Mouse (Mus musculus) MEL (cell line): ENCODE measurements at regions not wholly inside any gene's neighbourhood (a gene's known extent, or its start where the extent isn't known, plus 50 kb on each side); places are given as distances from the start of the nearest gene placed in this dataset.

Experiments used
- DNase-seq: peaks from one replicate; pipeline ENCODE4 v3.0.0; 2011; ENCODE audit warnings: low read depth, low spot score
- H3K27ac ChIP-seq: 2 replicates; pipeline ENCODE4 v1.5.1; 2012; ENCODE audit warnings: low read depth, mild to moderate bottlenecking, control low read depth, low read length, moderate library complexity; ENCODE audit not compliant: control insufficient read depth
- H3K27me3 ChIP-seq, 2 experiments: fragments of 150-350 bp in 1 of 2; sonication (generic) in 1 of 2; 2 replicates each; pipeline ENCODE4 v1.6.1; 2012; ENCODE audit warnings: low read length in 2 of 2, mild to moderate bottlenecking in 2 of 2, improper control_type of control experiment in 1 of 2, moderate library complexity in 1 of 2; ENCODE audit not compliant: insufficient read depth in 2 of 2, control insufficient read depth in 1 of 2
- H3K36me3 ChIP-seq, 2 experiments: 2 replicates each; pipeline ENCODE4 v1.6.1; 2012 to 2014; ENCODE audit warnings: low read length in 2 of 2, improper control_type of control experiment in 1 of 2, inconsistent platforms in 1 of 2, mild to moderate bottlenecking in 1 of 2; ENCODE audit not compliant: insufficient read depth in 2 of 2, control insufficient read depth in 1 of 2
- H3K4me1 ChIP-seq, 2 experiments: fragments of 150-350 bp in 1 of 2; sonication (generic) in 1 of 2; 2 replicates each; pipeline ENCODE4 v1.6.1; 2012; ENCODE audit warnings: low read length in 2 of 2, improper control_type of control experiment in 1 of 2, mild to moderate bottlenecking in 1 of 2; ENCODE audit not compliant: insufficient read depth in 2 of 2, control insufficient read depth in 1 of 2
- H3K4me3 ChIP-seq, 2 experiments: fragments of 150-350 bp in 1 of 2; sonication (generic) in 1 of 2; 2 replicates each; pipeline ENCODE4 v1.5.1; 2012; ENCODE audit warnings: low read depth in 2 of 2, low read length in 2 of 2, mild to moderate bottlenecking in 2 of 2, moderate library complexity in 2 of 2, control low read depth in 1 of 2, improper control_type of control experiment in 1 of 2; ENCODE audit not compliant: control insufficient read depth in 1 of 2, insufficient read depth in 1 of 2
- H3K79me2 ChIP-seq: 2 replicates; pipeline ENCODE4 v1.6.1; 2012; ENCODE audit warnings: mild to moderate bottlenecking, low read length, moderate library complexity; ENCODE audit not compliant: control insufficient read depth, poor library complexity, insufficient read depth
- H3K9ac ChIP-seq: 2 replicates; pipeline ENCODE4 v1.6.1; 2012; ENCODE audit warnings: low read depth, mild to moderate bottlenecking, control low read depth, low read length, moderate library complexity; ENCODE audit not compliant: control insufficient read depth, poor library complexity, severe bottlenecking
- H3K9me3 ChIP-seq: fragments of 150-350 bp; sonication (generic); replicated peaks from 2 replicates; pipeline ENCODE4 v1.6.1; 2012; ENCODE audit warnings: mild to moderate bottlenecking, low read length, improper control_type of control experiment, moderate library complexity; ENCODE audit not compliant: insufficient read depth
- BHLHE40 ChIP-seq: IDR thresholded peaks from 2 replicates; pipeline ENCODE4 v1.6.1; 2012; ENCODE audit warnings: low read depth, mild to moderate bottlenecking, inconsistent platforms, low read length, improper control_type of control experiment, borderline replicate concordance
- CHD2 ChIP-seq: IDR thresholded peaks from 2 replicates; pipeline ENCODE4 v1.6.1; 2011; ENCODE audit warnings: low read length, improper control_type of control experiment
- CTCF ChIP-seq, 3 experiments: IDR thresholded peaks in 2 of 3; conservative IDR thresholded peaks in 1 of 3; 2 replicates each; pipeline ENCODE4 v1.5.1; 2011 to 2012; ENCODE audit warnings: low read length in 3 of 3, low read depth in 2 of 3, mild to moderate bottlenecking in 2 of 3, improper control_type of control experiment in 1 of 3, inconsistent platforms in 1 of 3, mixed read lengths in 1 of 3, moderate library complexity in 1 of 3; ENCODE audit not compliant: control insufficient read depth in 1 of 3, insufficient read depth in 1 of 3, poor library complexity in 1 of 3, severe bottlenecking in 1 of 3
- E2F4 ChIP-seq: IDR thresholded peaks from 2 replicates; pipeline ENCODE4 v1.6.1; 2011; ENCODE audit warnings: low read depth, low read length, improper control_type of control experiment, borderline replicate concordance
- ELF1 ChIP-seq: IDR thresholded peaks from 2 replicates; pipeline ENCODE4 v1.6.1; 2014; ENCODE audit warnings: low read depth, mild to moderate bottlenecking, inconsistent platforms, low read length, improper control_type of control experiment, moderate library complexity
- MAZ ChIP-seq: IDR thresholded peaks from 2 replicates; pipeline ENCODE4 v1.6.1; 2012; ENCODE audit warnings: low read depth, mild to moderate bottlenecking, inconsistent platforms, low read length, improper control_type of control experiment
- MXI1 ChIP-seq: IDR thresholded peaks from 2 replicates; pipeline ENCODE4 v1.6.1; 2011; ENCODE audit warnings: mild to moderate bottlenecking, low read depth, low read length, improper control_type of control experiment
- MYC ChIP-seq: IDR thresholded peaks from 2 replicates; pipeline ENCODE4 v1.6.1; 2011; ENCODE audit warnings: low read depth, mild to moderate bottlenecking, low read length, improper control_type of control experiment, moderate library complexity
- NELFE ChIP-seq: IDR thresholded peaks from 2 replicates; pipeline ENCODE4 v1.6.1; 2011; ENCODE audit warnings: low read depth, low read length, improper control_type of control experiment
- NRF1 ChIP-seq: IDR thresholded peaks from 2 replicates; pipeline ENCODE4 v1.6.1; 2014; ENCODE audit warnings: low read depth, mild to moderate bottlenecking, inconsistent platforms, low read length, improper control_type of control experiment, moderate library complexity; ENCODE audit not compliant: poor library complexity, insufficient read depth, severe bottlenecking
- POLR2AphosphoS5 ChIP-seq: IDR thresholded peaks from 2 replicates; pipeline ENCODE4 v1.6.1; 2012; ENCODE audit warnings: low read depth, borderline replicate concordance, mild to moderate bottlenecking, inconsistent platforms, low read length, moderate library complexity, mixed read lengths
- RCOR1 ChIP-seq: IDR thresholded peaks from 2 replicates; pipeline ENCODE4 v1.6.1; 2012; ENCODE audit warnings: low read depth, mild to moderate bottlenecking, inconsistent platforms, low read length, improper control_type of control experiment
- TCF12 ChIP-seq: IDR thresholded peaks from 2 replicates; pipeline ENCODE4 v1.6.1; 2014; ENCODE audit warnings: low read depth, mild to moderate bottlenecking, inconsistent platforms, low read length, improper control_type of control experiment, moderate library complexity
- UBTF ChIP-seq: IDR thresholded peaks from 2 replicates; pipeline ENCODE4 v1.6.1; 2012; ENCODE audit warnings: low read depth, mild to moderate bottlenecking, inconsistent platforms, low read length, improper control_type of control experiment, moderate library complexity, borderline replicate concordance; ENCODE audit not compliant: insufficient read depth
- USF1 ChIP-seq: IDR thresholded peaks from 2 replicates; pipeline ENCODE4 v1.6.1; 2014; ENCODE audit warnings: low read depth, mild to moderate bottlenecking, inconsistent platforms, low read length, improper control_type of control experiment, moderate library complexity
- USF2 ChIP-seq, 2 experiments: IDR thresholded peaks; 2 replicates each; pipeline ENCODE4 v1.6.1; 2011 to 2012; ENCODE audit warnings: improper control_type of control experiment in 2 of 2, low read length in 2 of 2, borderline replicate concordance in 1 of 2, inconsistent platforms in 1 of 2, low read depth in 1 of 2, mild to moderate bottlenecking in 1 of 2; ENCODE audit not compliant: insufficient read depth in 1 of 2
- ZKSCAN1 ChIP-seq: IDR thresholded peaks from 2 replicates; pipeline ENCODE4 v1.6.1; 2012; ENCODE audit warnings: low read depth, mild to moderate bottlenecking, inconsistent platforms, low read length, improper control_type of control experiment, moderate library complexity
- ZMIZ1 ChIP-seq: IDR thresholded peaks from 2 replicates; pipeline ENCODE4 v1.6.1; 2012; ENCODE audit warnings: low read depth, mild to moderate bottlenecking, inconsistent platforms, low read length, improper control_type of control experiment, moderate library complexity
- ZNF384 ChIP-seq: IDR thresholded peaks from 2 replicates; pipeline ENCODE4 v1.6.1; 2012; ENCODE audit warnings: low read depth, mild to moderate bottlenecking, inconsistent platforms, low read length, improper control_type of control experiment

DNA sequence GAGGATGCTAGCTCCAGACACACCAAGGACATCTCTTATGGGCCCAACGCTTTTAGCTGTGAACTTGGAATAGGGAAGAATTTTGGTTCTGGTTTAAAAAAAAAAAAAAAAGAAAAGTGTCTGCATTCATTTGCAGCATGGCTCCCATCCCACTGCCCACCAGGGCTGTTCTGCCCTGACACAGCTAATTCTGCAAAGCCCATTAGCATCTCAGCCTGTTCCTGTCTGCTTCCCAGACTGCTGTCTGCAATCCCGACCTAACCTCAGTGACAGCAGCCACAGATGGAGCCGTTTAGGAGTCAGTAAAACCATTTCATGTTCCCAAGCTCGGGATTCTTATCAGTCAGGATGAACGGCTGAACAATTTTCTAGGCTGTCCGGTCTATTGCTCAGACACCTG lies 537.8 kb downstream of the Grin2a start:
- H3K4me1 ChIP-seq = no peaks in the 10 kb centered on the region
- DNase-seq = no peak
- H3K27me3 ChIP-seq = no peaks in the 10 kb centered on the region
- H3K9ac ChIP-seq = no peak overlapping the region
- H3K9me3 ChIP-seq = no peaks in the 10 kb centered on the region
- H3K27ac ChIP-seq = no peak overlapping the region
- H3K36me3 ChIP-seq = no peaks in the 10 kb centered on the region
- TF ChIP-seq MYC (no peak), TCF12 (no peak), ZMIZ1 (no peak)
- no peaks in the 10 kb centered on the region for H3K79me2 ChIP-seq
- no peak overlapping the region for H3K4me3 ChIP-seq

DNA sequence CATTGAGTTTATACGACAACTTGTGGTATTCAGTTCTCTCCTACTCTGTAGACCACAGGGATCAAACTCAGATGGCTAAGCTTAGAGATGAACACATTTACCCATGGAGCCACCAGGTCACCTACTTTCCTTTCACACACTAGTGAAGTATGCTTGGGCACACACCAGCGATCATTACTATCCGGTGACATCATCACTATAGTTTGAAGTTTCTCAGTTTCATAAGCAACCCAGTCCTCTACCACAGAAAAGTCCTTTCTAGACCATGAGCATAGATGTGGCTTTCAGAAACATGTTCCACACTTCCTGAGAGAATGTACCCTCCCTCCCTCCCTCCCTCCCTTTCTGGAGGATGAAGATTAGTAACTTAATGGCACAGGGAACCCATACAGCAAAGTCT lies 532.9 kb downstream of the Grin2a start:
- Histone ChIP-seq H3K36me3 (no peaks in the 10 kb centered on the region), H3K4me3 (no peak overlapping the region), H3K27me3 (no peaks in the 10 kb centered on the region), H3K9me3 (no peaks in the 10 kb centered on the region), H3K9ac (no peak overlapping the region), H3K27ac (no peak overlapping the region), H3K4me1 (no peaks in the 10 kb centered on the region), H3K79me2 (no peaks in the 10 kb centered on the region)
- no peak for DNase-seq
- no peak for TF ChIP-seq BHLHE40

DNA sequence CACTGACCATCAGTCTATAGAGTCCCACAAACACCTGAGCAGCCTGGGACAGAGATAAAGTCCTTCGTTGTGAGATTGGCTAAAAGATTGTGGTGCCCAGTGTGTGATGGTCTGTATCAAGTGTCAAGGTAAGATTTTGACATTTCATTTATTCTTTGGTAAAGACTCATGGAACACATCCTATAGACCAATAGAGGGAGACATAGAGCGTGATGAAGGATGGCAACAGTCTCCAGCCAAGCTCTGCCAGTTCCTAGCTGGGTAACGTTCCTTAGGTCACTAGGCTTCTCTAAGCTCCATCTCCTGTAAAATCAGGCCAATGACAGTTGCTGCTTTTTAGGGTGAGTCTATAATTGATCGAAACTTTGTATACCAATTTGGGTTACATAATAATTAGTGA lies 526.0 kb downstream of the Grin2a start:
- Histone ChIP-seq H3K9me3 (no peaks in the 10 kb centered on the region), H3K4me3 (no peak overlapping the region), H3K4me1 (no peaks in the 10 kb centered on the region), H3K27ac (no peak overlapping the region), H3K79me2 (no peaks in the 10 kb centered on the region), H3K36me3 (no peaks in the 10 kb centered on the region), H3K27me3 (no peaks in the 10 kb centered on the region)
- TF ChIP-seq NELFE (no peak), CTCF (IDR thresholded peaks at IDR 0.05 in 2 of 3, conservative IDR thresholded peaks at IDR 0.05 in 1 of 3; ENCODE audit: control insufficient read depth in 1 of 3, insufficient read depth in 1 of 3, low read depth in 2 of 3, low read length in 3 of 3, poor library complexity in 1 of 3, severe bottlenecking in 1 of 3) (peak in 1 of 3 experiments; percentile 2; a peak in 1 of 6 replicates), CHD2 (no peak), USF2 (IDR thresholded peaks at IDR 0.05; ENCODE audit: borderline replicate concordance in 1 of 2, insufficient read depth in 1 of 2, low read depth in 1 of 2, low read length in 2 of 2) (no peak), E2F4 (no peak), NRF1 (no peak)
- TF ChIP-seq, all 39 proteins: peak for 1
- DNase-seq = no peak
- H3K9ac ChIP-seq = no peak overlapping the region

DNA sequence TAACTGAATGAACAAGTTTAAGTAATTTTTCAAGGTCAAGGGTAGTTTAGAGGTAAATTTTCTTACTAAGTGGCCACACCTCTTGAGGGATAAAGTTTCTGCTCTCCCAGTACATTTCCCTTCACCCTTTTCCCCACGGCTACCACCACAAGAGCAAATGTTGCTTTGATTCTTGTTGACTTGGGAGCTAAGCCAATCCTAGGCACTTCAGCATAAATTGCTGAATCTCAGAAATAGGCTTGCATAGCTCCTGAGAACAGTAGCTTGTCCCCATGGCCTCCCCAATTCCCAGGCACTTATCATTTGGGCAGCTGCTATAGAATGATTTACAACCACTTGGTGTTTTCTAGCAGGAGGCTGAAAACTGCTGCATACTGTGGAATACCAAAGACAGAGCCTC lies 510.1 kb downstream of the Grin2a start:
- DNase-seq = no peak
- no peaks in the 10 kb centered on the region for H3K4me1 ChIP-seq
- no peak overlapping the region for H3K27ac ChIP-seq
- no peaks in the 10 kb centered on the region for H3K27me3 ChIP-seq
- TF ChIP-seq CTCF (IDR thresholded peaks at IDR 0.05 in 2 of 3, conservative IDR thresholded peaks at IDR 0.05 in 1 of 3; ENCODE audit: control insufficient read depth in 1 of 3, insufficient read depth in 1 of 3, low read depth in 2 of 3, low read length in 3 of 3, poor library complexity in 1 of 3, severe bottlenecking in 1 of 3) (no peak), UBTF (no peak), E2F4 (no peak), ZNF384 (no peak), RCOR1 (no peak), MXI1 (no peak), MAZ (no peak), USF1 (no peak), ELF1 (no peak), NRF1 (no peak), NELFE (no peak), ZKSCAN1 (no peak), POLR2AphosphoS5 (no peak)
- H3K4me3 ChIP-seq = no peak overlapping the region
- H3K9ac ChIP-seq = no peak overlapping the region
- H3K79me2 ChIP-seq = no peaks in the 10 kb centered on the region
- H3K9me3 ChIP-seq = no peaks in the 10 kb centered on the region
- no peaks in the 10 kb centered on the region for H3K36me3 ChIP-seq
